Mouse (Mus musculus): Measurements from ENCODE around the gene Hipk2.

The Hipk2 gene

DNA sequence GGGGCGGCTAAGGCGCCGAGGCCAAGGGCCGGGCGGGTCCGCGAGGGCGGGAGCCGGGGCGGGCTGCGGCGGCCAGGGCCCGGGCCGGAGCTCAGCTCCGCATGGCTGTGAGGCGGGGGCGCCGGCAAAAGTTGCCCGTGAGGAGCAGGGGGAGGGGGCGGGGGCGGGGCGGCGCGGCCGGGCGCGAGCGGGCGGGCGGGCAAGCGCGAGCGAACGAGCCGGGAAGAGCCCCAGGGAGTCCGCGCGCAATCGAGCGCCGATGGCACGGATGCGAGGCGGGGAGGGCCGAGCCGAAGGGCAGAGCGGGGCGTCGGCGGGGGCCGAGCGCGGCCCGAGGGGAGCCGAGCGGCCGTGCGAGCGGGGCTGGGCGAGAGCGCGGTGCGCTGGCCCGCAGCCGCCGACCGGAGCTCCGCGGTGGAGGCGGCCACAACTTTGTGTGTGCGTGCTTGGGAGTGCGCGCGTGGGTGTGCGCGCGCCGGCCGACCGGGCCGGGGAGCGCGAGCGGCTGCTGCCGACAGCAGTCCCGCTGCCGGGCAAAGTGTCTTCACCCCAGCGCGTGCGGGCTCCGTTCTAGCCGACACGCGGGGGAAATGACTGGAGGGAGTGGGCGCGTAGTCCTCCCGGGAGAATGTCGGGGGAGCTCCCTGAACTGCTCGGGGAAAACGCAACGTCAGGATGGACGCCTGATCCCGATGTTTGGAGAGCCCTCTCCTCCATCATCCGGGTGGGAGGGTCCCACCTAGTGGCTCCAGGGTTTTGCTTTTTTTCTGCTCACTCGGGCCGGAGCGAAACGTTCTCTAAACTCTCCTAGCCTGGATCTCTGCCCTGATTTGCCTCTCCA, at the start of gene Hipk2:
TSS of gene Hipk2 (minus strand) at position 95 of the 841 bp plus-strand sequence.
- DNase-seq (ENCODE audit: low read depth in 2 of 2, low spot score in 2 of 2) = peak; percentile 69 to 75

DNA sequence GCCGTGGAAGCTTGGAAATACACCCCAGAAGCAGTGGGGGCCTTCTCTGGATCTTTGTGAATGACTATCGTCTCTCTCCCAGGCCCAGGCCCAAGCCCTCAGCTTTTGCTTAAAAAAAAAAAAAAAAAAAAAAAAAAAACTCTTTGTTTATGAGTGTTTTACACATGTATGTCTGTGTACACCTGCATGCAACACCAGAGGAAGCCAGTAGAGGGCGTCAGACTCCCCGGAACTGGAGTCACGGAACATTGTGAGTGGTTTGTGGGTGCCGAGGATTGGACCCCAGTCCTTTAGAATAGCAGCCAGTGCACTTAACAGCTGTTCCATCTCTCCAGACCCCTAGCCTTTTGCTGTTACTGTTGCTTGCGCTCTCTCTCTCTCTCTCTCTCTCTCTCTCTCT, 49.8 kb upstream of the Hipk2 start:
- no peak for DNase-seq (ENCODE audit: low read depth in 2 of 2, low spot score in 2 of 2)

DNA sequence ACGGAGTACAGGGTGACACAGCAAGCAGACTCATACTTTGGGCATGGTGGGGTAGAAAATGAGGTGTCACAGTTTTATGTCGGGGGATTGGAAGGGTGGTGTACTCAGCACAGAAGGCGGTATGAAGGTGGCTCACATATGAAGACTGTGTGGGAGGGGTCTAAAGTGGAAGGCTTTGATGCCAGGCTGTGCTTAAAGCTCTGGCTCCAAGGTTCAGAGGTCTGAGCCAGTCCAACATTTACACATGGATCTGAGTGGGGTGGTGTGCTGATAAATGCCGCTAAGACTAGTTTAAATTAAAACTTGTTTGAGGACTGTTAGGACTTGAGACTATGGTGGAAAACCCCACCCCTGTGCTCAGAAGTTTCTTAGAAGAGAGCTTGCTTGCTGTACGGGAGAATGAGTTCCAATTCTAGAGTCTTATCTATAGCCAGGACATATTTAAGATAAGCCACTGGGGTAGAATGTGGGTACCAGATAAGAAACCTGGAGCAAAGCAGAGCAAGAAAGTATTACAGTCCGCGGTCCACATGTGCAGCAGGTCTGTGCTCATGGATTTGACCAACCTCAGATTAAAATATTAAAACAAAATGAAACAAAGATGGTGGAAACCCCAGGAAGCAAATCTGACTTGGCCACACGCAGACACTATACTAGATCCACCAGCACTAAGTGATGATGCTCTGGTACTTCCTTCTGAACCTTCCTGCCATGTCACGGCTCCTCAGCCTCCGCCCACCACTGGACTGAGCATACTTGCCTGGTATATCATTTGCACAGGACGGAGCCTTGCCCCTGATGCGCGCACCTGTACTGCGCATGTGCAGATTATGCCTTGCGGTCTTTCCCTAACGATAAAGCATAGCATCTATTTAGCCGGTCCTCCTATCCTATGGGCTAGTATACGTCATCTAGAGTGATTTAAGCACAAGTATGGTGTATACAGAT, 48.2 kb upstream of the Hipk2 start:
- DNase-seq (ENCODE audit: low read depth in 2 of 2, low spot score in 2 of 2) = no peak

DNA sequence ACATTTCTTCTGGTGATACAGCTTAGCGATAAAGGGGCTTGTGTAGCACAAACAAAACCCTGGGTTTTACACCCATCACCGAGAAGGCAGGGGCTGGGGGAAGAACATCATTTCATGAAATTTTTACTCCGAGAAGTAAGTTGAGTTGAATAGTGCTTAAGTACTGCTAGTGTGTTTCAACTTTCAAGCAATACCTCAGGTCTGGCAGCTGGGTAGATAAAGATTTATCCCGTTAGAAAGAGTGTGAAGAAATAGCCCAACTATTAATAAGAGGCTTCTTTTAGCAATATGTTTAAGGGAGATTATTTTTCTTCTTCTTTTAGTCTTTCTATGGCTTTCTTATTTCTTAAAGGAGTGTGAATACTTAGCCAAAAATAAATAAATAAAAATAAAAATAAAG, 47.5 kb upstream of the Hipk2 start:
- DNase-seq (ENCODE audit: low read depth in 2 of 2, low spot score in 2 of 2) = no peak

DNA sequence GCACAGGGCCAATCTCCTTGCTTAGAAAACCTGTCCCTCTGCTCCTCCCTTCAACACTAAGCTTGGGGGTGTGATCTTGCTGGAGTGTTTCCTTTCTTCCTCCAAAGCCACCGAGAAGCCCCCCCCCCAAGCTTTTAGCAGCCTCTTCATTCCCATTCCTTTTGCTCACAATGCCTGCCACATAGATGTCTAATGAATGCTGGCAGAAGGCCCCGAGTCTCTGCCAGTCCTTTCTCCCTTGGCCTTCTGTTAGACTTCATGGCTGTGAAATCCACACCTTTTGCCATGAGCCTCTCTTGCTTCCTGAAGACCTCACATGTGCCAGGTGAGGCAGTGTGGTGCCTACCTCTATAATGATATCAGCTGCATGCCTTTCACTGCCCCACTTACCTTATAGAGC, 46.6 kb upstream of the Hipk2 start:
- DNase-seq (ENCODE audit: low read depth in 2 of 2, low spot score in 2 of 2) = no peak

DNA sequence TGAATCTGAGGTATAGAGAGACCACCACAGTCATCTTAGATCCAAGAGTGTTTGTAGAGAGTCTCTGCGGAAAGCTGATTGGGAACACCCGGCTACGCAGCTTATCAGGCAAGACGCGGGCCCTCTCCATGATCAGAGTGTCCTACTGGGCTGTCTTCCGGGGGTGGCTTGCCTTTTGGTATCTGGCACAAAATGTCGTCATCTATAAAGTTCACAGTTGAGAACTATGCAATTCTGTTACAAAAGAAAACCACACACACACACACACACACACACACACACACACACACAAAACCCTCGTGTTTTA, 45.8 kb upstream of the Hipk2 start:
- DNase-seq (ENCODE audit: low read depth in 2 of 2, low spot score in 2 of 2) = no peak

DNA sequence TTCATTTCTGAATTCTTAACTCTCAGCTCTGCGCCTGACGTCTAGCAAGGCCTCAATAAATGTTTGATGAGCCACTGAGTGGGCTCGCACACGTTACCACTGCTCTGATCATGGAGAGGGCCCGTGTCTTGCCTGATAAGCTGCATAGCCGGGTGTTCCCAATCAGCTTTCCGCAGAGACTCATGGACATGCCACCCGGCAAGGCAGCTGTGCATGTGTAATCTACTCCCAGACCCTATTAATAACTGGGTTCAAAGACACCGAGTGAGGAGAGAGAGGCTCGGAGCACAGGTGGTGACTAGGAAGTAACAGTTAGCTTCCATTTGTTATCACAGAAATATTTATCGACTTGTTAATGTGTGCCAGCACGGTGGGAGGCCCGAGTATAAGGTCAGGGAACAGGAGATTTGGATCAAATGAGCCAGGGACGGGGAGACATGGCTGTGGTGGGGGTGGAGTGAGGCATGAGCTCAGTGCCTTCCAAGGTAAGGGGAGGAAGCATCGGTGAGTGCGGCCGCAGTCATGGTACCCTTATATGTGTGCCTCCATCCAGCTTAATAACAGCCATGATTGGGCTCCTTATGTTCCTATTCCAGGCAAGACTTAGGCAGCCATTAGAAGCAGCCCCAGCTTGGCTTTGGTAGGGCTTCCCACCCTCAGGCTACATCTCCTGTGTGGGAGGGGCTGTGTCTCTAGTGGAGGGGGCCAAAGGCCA, 45.3 kb upstream of the Hipk2 start:
- DNase-seq (ENCODE audit: low read depth in 2 of 2, low spot score in 2 of 2) = no peak

DNA sequence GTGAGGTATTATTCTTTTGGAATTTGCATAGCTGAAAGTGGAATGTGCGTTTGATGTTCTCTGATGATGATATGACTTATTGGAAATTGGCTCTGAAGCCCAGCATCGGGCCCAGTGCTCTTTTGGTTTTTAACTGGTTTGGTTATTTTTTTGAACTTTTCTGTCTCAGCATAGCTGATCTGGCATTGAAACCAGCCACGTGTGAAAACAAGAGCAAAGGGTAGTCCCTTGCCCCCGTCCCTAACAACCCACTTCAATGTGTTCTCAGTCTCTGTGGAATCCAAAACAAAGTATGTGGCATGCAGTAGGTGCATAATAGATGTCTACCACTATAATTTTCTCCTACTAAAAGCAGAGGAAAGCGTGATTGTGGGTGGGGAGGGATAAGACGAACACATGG, 44.2 kb upstream of the Hipk2 start:
- DNase-seq (ENCODE audit: low read depth in 2 of 2, low spot score in 2 of 2) = no peak

DNA sequence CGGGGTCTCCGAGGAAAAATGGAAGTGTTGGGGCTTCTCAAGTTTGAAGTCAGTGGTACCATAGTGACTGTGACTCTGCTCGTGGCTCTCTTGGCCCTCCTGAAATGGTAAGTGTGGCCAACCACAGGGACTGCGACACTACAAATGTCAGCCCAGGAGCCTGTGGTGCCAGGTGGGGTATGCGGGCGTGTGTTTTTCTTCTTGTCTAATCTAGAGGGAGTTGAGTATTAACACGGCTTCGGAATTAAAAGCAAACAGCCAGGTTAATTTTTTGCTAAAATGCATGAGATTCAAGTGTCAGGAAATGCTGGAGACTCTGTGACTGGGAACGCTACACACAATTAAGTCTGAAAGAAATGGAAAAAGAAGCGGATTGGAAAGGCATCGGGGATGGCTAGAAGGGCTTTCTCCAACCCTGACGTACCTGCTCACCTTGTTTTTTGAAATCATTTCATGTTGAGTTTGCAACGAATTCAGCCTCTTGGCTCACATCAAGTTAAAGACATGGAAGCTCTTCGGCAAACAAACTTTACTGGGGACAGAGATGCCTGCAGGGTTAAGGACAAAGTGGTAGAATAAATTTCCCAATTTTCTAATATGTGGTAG, 43.3 kb upstream of the Hipk2 start:
- DNase-seq (ENCODE audit: low read depth in 2 of 2, low spot score in 2 of 2) = no peak

DNA sequence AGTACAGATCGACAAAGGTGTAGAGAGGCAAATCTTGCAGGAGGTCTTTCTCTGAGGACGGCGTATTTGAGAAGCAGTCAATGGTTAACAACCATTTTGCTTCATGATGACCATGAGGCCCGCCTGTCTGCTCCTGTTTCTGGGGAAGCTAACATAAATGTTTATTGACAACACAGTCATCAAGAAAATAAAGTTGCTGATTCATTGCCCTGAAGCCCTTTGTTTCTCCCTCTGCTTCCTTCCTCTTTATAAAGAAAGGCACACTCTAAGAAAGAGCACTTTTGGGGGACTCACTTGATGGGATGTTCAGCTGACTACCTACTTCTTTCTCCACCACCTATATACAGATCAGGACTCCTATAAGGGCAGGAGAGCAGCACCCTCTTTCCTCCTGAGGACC, 42.8 kb upstream of the Hipk2 start:
- DNase-seq (ENCODE audit: low read depth in 2 of 2, low spot score in 2 of 2) = no peak

DNA sequence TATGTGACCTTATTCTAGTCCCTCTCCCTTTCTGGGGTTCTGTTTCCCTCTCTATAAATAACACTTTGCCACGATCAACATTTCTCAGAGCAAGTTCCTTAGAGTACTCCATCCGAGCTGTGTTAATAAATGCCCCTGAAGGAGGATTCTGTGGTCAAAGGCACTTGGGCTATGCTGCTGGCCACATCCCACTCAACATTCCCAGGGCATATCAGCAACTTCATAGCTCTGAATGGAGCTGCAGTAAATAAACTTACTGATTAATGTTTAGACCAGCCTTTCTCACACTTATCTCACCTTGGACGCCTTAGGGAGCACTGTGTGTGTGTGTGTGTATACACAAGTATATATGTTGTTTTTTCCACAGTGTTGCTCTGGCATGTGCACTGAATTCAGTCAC, 41.5 kb upstream of the Hipk2 start:
- DNase-seq (ENCODE audit: low read depth in 2 of 2, low spot score in 2 of 2) = no peak

DNA sequence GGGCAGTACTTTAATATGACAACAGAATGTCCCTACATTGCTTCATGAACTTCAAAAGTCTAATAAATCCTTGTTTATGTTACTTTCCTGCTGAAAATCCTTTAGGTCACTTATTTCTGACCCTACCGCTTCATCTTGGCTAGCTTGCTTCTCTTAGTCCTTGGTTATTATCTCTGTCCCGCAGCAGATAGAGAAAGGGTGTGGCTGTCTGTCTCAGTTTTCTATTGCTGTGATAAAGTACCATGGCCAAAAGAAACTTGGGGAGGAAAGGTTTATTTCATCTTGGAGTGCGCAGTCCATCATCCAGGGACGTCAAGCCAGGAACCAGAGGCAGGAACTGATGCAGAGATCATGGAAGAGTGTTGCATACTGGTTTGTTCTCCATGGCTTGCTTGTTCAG, 40.6 kb upstream of the Hipk2 start:
- DNase-seq (ENCODE audit: low read depth in 2 of 2, low spot score in 2 of 2) = no peak

DNA sequence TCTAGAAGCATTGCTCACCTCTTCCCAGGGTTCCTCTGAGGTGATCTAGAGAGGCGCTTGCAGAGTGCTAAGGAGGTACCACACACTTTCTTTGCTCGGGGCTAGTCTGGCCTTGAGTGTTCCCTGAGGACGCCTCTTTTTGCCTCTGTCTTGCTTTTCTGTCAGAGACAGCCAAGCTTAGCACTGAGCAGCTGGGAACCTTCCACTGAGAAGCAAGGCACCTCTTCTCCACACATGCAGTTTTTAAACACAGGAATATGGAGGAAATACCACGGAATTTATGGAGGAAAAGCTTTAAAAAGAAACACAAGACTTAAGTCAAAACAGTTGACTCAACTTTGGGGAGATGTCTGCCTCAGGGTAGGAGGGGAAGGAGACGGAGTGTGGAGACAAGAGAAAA, 39.8 kb upstream of the Hipk2 start:
- DNase-seq (ENCODE audit: low read depth in 2 of 2, low spot score in 2 of 2) = no peak

DNA sequence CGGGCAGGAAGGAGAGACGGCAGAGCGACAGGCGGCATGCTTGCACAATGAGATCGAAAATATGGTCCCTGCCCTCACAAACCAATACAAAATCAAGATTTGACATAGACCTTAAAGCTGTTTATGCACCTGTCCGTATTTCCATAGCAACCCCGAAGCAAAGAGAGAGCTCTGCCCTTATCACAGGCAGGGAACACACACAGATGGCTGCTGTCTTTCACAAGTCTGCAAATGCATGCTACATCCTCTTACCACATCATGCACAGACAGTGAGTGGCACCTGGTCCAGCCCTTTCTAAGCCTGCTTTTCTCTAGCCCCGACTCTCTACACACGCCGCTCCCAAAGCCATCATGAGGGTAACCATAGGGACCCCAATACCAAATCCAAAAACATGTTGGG, 38.2 kb upstream of the Hipk2 start:
- no peak for DNase-seq (ENCODE audit: low read depth in 2 of 2, low spot score in 2 of 2)

DNA sequence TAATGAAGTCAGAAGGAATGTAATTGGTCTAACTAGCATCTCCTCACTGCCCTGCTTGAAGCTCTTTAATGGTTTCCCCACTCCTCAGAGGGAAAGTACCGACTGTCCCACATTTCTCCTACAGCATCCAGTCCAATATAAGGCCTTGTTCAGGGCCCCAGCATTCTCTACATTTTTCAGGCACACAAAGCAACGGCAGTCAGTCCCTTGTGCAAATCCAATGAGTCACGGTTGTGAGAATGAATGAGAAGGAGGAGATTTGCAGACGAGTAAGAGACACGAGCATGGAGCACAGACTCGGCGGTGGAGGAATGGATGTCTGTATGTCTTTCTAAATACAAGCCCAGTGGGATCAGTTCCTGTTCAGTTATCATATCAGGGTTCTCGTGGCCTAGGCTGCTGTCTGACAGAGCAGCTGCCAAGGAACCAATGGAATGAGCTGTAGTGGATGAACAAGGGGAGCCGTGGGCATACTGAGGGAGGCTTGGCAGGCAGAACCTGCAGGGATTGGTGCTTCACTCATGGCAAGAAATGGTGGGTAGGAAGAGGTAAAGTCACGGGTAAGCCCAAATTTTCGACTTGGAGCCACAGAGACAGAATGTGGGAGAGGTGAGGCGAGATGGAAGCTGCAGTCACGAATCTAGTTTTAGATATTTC, 37.5 kb upstream of the Hipk2 start:
- no peak for DNase-seq (ENCODE audit: low read depth in 2 of 2, low spot score in 2 of 2)

DNA sequence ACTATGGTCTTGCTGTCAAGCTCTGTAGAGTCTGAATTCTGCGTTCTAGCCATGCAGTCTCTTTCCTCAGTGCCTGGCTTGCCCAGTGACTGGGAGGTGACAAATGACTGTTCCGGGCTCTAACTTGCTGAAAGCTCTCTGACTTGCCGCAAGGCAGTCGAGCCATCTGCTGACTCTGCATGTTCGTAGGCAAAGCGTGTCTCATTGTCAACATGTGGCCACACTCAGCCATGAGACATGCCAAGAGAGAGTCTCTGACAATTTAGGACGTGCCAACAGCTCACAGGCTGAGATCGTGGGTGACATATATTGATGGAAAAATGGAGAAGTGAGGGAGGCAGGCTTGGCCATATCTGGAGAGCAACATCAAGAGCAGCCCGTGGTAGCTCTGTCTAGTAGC, 36.9 kb upstream of the Hipk2 start:
- no peak for DNase-seq (ENCODE audit: low read depth in 2 of 2, low spot score in 2 of 2)

DNA sequence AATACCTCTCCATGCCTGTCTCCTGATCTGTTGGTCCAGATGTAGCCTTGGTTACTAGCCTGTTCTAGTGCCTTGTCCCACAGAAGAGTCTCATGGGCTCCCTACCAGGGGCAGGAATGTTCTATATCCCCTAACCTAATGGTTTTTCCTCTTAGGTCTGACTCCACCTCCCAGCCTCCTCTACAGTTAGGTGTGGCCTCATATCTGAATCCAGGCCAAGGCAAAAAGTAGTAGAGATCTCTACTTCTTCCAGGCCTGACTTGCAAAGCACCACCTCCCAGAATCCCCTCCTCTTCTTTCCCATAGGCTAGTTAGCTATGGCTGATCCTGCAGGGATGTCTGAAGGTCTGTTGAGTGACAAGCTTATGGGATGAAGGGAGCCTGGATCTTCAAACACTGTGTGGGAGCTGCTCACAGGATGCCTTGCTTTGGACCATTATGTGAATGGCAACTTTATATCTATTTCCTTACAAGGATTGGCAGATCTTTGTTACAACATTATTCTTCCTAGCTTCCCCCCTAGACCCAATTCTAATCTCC, 36.2 kb upstream of the Hipk2 start:
- no peak for DNase-seq (ENCODE audit: low read depth in 2 of 2, low spot score in 2 of 2)

DNA sequence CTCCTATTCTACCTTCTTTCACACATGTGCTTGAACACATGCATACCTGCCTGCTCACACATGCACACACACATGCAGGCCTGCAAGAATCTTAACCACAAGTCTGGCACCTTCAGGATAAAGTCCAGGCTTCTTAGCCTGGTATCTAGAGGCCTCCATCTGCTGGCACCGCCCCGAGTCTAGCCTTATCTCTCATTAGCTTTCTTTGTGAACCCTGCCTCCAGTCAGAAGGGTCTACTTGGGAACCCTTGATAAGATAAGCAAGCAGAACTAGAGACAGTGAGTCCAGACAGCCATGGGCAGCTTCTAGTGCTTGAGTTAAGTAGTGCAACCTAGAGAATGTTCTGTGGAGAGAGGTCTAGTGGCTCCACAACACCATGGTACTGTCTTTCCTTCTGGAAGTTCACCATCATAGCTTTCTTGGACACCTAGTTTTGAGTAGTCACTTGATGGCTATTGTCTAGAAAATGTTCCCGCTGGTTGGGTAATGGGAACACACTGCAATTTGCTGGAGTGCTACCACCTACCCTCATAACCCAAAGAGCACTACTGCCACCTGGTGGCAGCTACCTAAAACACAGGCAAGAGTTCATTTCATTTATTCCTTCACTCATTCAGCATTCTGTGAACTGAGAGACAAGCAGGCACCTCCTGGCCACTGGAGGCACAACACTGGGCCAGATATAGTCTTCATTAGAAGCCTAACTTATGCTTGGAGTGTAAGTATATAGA, 35.0 kb upstream of the Hipk2 start:
- peak; percentile 48 to 60 for DNase-seq (ENCODE audit: low read depth in 2 of 2, low spot score in 2 of 2)

DNA sequence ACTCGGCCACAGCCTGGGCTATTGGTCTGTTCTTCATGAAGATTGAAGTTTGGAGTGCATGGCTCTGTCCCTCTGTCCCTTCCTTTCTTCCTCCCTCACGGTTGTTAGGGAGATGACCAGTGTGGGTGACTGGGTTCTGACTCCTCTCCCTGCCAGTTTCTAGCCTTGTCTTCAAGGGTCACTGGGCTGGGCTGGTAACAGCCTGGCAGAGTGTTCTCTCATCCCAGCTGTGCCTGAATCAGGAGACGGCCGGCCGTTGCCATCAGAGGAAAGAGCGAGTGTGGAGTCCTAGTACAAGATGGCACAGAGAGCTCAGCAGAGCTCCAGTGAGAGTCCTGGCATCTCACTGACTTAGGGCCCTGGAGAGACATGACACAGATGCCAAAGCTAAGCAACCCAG, 32.4 kb upstream of the Hipk2 start:
- DNase-seq (ENCODE audit: low read depth in 2 of 2, low spot score in 2 of 2) = no peak

DNA sequence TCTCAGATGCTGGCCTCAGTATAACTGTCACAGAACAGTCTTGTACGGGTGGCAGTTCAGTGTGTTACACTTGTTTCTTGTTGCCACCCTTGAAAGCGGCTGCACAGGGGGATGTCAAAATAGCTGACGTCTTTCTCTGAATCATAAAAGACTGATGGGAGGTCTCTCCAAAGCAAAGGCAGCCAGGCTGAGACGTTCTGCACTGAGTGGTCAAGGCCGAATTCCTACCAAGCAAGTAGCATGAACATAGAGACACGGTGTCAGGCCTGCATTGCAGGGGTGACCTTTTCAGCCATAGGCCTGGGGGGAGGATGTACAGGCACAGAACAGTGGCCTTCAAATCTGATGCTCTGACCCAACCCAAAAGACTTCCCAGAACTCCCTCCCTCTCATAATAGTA, 30.0 kb upstream of the Hipk2 start:
- no peak for DNase-seq (ENCODE audit: low read depth in 2 of 2, low spot score in 2 of 2)

All from CD8-positive naive resting alpha-beta T cell, adult 2 months (primary cell).